Mouse (Mus musculus) embryonic fibroblast, embryonic 13.5 days (primary cell): ENCODE data around the gene Tysnd1.

ENCODE experiments used
- CTCF ChIP-seq: IDR thresholded peaks from 2 replicates; pipeline ENCODE4 v1.5.1; 2011; ENCODE audit warnings: mild to moderate bottlenecking, control low read depth, low read length, moderate library complexity, borderline replicate concordance; ENCODE audit not compliant: insufficient read depth
- POLR2A ChIP-seq: IDR thresholded peaks from 2 replicates; pipeline ENCODE4 v1.6.1; 2011; ENCODE audit warnings: low read depth, mild to moderate bottlenecking, control low read depth, low read length, moderate library complexity

- TF ChIP-seq CTCF (no peak), POLR2A (no peak)
These were observed 1.2 kb downstream of the Tysnd1 start for GRCm38 (mm10) chr10:61696560-61696823.
